Comparison of ENCODE assay signal across 8 mouse cellular contexts in the genomic region with DNA sequence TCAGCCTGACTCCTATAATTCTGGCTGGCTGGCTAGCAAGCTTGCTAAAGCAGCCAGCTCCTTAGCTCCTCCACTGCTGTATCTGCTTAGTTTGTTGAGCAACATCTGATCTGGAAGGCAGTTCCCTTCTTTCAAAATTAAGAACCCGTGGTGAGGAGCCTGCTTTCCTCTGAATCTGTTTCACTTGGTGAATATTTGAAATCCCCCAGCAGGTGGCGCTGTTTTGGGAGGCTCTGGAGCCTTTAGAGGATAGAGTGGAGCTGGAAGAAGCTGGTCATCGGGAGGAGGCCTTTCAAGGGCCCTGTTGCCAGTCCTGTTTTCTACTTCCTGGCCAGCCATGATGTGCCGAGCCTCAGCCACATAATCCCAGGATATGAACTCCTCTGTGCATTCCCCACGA.
DNase-seq lines count a peak whose midpoint lies in the region; ATAC-seq lines count a peak whose summit lies in the region.
"Had no signal": no experiment of that assay in that cellular context is flagged by ENCODE, and none has a peak within 500 bp of the region (broad histone marks: within the 10 kb centered on the region; RNA-seq: fewer than 3 reads in every experiment).

No protein-coding gene starts in this region.

- WGBS in forebrain, embryonic 14.5 days, result 50% methylated on average over 5 of the region's 5 CpGs

- H3K4me3 ChIP-seq in forebrain, embryonic 14.5 days (ENCODE audit: low read depth, low read length), result no peak overlapping the region
- H3K4me3 ChIP-seq: neural tube, embryonic 13.5 days had no signal

- H3K4me1 ChIP-seq in forebrain, embryonic 14.5 days (ENCODE audit: control insufficient read depth, insufficient read depth, low read length), result no peaks in the 10 kb centered on the region

- H3K9ac ChIP-seq in forebrain, embryonic 14.5 days (ENCODE audit: low read length), result no peak overlapping the region
- H3K9ac ChIP-seq: neural tube, embryonic 13.5 days had no signal

- H3K9me3 ChIP-seq in forebrain, embryonic 14.5 days (replicated peaks; ENCODE audit: control insufficient read depth, low read length), result no peaks in the 10 kb centered on the region

- H3K4me2 ChIP-seq in forebrain, embryonic 14.5 days (ENCODE audit: low read length), result no peak overlapping the region
- H3K4me2 ChIP-seq: neural tube, embryonic 13.5 days had no signal

- intact Hi-C loops in heart, postnatal 10 days (cut with DNase I), result loop anchor here (1.0 kb wide), 1 partner anchor 193 kb away; no protein-coding TSS in a partner anchor

- no peak overlapping the region for H3K27ac ChIP-seq in forebrain, embryonic 14.5 days (ENCODE audit: low read depth, low read length)
- H3K27ac ChIP-seq: neural tube, embryonic 13.5 days had no signal

- peak; percentile 56 for DNase-seq in Muller cell, postnatal 12 days (ENCODE audit: inconsistent ontology term)
- peak; percentile 42 for DNase-seq in c-Kit-negative CD71-positive TER-119-positive erythroid progenitor cells, embryonic 14.5 days (ENCODE audit: low read depth, low spot score)
- DNase-seq in forebrain, embryonic 14.5 days (ENCODE audit: low spot score), result peak; percentile 73
- peak; percentile 79 to 90 for DNase-seq in heart, postnatal 10 days
- DNase-seq in layer of hippocampus, postnatal 25 days (ENCODE audit: extremely low spot score in 1 of 2, low spot score in 1 of 2), result peak; percentile 70 to 91
- peak; percentile 30 to 80 for DNase-seq in spleen, adult 18-20 months

- ATAC-seq in forebrain, embryonic 14.5 days, result 0 out of 2 replicates have a peak, but pooled peaks have one; percentile 46
- peak; percentile 75 for ATAC-seq in megakaryocyte, adult 5-6 weeks (ENCODE audit: poor library complexity, severe bottlenecking)

- H3K27me3 ChIP-seq in forebrain, embryonic 14.5 days (replicated peaks; ENCODE audit: control insufficient read depth, insufficient read depth, low read length), result no peaks in the 10 kb centered on the region
- H3K27me3 ChIP-seq: neural tube, embryonic 13.5 days had no signal

- no peaks in the 10 kb centered on the region for H3K36me3 ChIP-seq in forebrain, embryonic 14.5 days (ENCODE audit: control insufficient read depth, insufficient read depth, low read length)
- H3K36me3 ChIP-seq: neural tube, embryonic 13.5 days had no signal
